Mouse (Mus musculus): Measurements from ENCODE around the gene Gpm6a.
"Not testable (repeated sequence)": the region's sequence is repeated elsewhere in the genome, so short reads cannot be mapped to it uniquely, and the experiment has no call there.

Gpm6a gene

GRCm38 (mm10) chr8:55002946-55003345, 48.3 kb downstream of the Gpm6a start:
- no peak for DNase-seq (ENCODE audit: low read depth, low spot score)

- DNase-seq (ENCODE audit: low read depth, low spot score) = no peak
These were observed 57.6 kb downstream of the Gpm6a start for GRCm38 (mm10) chr8:55012228-55012627.

- DNase-seq (ENCODE audit: low read depth, low spot score) = no peak
These were observed 62.4 kb downstream of the Gpm6a start for GRCm38 (mm10) chr8:55017071-55017470.

- no peak for DNase-seq (ENCODE audit: low read depth, low spot score)
These were observed 71.4 kb downstream of the Gpm6a start for GRCm38 (mm10) chr8:55025851-55026660.

GRCm38 (mm10) chr8:55026661-55027000, 72.0 kb downstream of the Gpm6a start:
- no peak for DNase-seq (ENCODE audit: low read depth, low spot score)

GRCm38 (mm10) chr8:55028371-55028770, 73.7 kb downstream of the Gpm6a start:
- DNase-seq (ENCODE audit: low read depth, low spot score) = no peak

- DNase-seq (ENCODE audit: low read depth, low spot score) = no peak
These were observed 76.5 kb downstream of the Gpm6a start for GRCm38 (mm10) chr8:55031099-55031498.

GRCm38 (mm10) chr8:55034309-55034708, 79.7 kb downstream of the Gpm6a start:
- peak; percentile 90 for DNase-seq (ENCODE audit: low read depth, low spot score)

GRCm38 (mm10) chr8:55035416-55035815, 80.8 kb downstream of the Gpm6a start:
- no peak for DNase-seq (ENCODE audit: low read depth, low spot score)

- DNase-seq (ENCODE audit: low read depth, low spot score) = no peak
These were observed 88.3 kb downstream of the Gpm6a start for GRCm38 (mm10) chr8:55042955-55043354.

- DNase-seq (ENCODE audit: low read depth, low spot score) = no peak
These were observed 93.8 kb downstream of the Gpm6a start for GRCm38 (mm10) chr8:55048396-55048795.

GRCm38 (mm10) chr8:55049979-55050378, 95.3 kb downstream of the Gpm6a start:
- no peak for DNase-seq (ENCODE audit: low read depth, low spot score)

- DNase-seq (ENCODE audit: low read depth, low spot score) = not testable (repeated sequence)
These were observed 114.2 kb downstream of the Gpm6a start for GRCm38 (mm10) chr8:55068811-55069210.

GRCm38 (mm10) chr8:55073481-55073880, 118.8 kb downstream of the Gpm6a start:
- DNase-seq (ENCODE audit: low read depth, low spot score) = no peak

- no peak for DNase-seq (ENCODE audit: low read depth, low spot score)
These were observed 147.6 kb downstream of the Gpm6a start for GRCm38 (mm10) chr8:55102195-55102594.

- no peak for DNase-seq (ENCODE audit: low read depth, low spot score)
These were observed 148.4 kb downstream of the Gpm6a start for GRCm38 (mm10) chr8:55103065-55103464.

GRCm38 (mm10) chr8:55103891-55104481, 149.3 kb downstream of the Gpm6a start:
- DNase-seq (ENCODE audit: low read depth, low spot score) = peak; percentile 64

Data from brain, embryonic 18.5 days (tissue).